Mouse (Mus musculus): ENCODE data around the gene Capn10.
A peak's percentile ranks its signal among the peaks of the same experiment; 100 is the strongest.
"Not testable (repeated sequence)": the region's sequence is repeated elsewhere in the genome, so short reads cannot be mapped to it uniquely, and the experiment has no call there.

Capn10 gene

GRCm38 (mm10) chr1:92919775-92920174, 14.4 kb upstream of the Capn10 start:
- no peak for DNase-seq

DNA sequence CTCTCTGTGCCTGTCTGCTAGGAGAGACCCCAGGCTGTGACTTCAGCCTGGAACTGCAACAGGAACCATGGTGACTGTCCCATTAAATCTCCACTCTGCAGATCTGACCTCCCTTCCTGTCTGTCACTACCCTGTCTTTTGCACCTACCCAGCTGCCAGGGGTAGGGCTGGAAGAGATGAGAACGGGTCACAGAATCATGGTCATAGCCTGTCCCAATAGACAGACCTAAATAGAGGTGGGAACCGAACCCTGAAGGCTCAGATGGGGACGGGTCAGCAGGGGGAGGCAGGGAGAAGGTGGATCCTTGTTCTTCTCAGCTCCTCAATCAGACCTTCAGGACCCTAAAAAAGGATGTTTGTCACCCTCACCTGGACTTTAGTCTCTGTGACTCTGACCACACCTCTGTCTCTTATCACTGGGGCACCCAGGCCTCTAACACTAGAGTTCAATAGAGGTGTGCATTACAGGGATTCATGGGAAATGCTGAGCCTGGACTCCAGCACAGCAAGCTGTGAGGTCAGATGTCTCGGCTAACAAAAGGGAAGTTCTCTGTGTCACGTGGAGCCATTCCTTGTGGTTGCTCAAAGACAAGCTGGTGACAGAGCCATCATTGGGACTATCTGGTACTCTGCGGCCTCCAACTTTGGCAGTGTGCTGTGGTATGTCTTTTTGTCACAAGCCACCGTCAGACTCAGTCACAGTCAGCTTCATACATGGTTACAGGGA, 13.5 kb upstream of the Capn10 start:
- no peak for DNase-seq

DNA sequence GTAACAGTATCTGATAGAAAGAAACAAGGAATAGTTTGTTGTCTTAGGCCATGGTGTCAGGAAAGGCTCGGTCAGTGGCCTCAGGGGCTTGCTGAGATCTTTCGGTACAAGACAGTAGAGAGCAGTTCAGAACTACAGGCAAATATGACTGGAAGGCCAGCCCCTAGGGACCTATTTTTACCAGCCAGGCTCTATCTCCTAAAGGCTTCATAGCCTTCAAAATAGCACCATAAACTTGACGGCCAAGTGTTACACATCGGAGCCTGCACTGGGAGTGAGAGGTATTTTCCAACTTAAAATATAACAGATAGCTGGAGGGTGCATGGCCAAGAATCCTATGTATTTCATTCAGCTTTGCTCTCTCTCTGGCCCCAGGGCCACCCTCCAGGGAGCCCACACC, 12.7 kb upstream of the Capn10 start:
- no peak for DNase-seq

DNA sequence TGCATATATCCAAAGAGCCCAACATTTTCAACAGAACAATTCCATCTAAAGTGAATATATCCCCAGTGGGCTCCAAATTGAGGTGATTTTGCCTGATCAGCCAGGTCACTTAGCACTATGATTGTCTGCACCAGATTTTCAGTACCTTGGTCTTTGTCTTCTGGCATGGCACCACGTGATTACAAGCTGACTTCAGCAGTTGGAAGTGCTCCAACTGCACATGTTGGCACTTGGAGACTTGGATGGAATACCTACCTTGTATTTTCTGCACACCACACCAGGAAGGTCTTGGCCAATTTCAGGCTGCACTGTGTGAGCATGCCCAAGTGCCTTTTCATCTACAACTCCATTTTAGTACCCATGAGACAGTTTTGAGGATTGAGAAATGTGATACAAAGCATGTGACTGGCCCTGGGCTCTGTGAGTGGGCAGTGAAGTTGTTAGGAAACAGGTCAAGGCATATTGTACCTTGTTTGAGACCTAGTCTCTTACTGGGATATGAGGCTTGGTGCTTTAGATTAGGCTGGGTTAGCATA, 3.9 kb upstream of the Capn10 start:
- no peak for DNase-seq

GRCm38 (mm10) chr1:92933611-92934010, 565 bp upstream of the Capn10 start:
- no peak for DNase-seq

DNA sequence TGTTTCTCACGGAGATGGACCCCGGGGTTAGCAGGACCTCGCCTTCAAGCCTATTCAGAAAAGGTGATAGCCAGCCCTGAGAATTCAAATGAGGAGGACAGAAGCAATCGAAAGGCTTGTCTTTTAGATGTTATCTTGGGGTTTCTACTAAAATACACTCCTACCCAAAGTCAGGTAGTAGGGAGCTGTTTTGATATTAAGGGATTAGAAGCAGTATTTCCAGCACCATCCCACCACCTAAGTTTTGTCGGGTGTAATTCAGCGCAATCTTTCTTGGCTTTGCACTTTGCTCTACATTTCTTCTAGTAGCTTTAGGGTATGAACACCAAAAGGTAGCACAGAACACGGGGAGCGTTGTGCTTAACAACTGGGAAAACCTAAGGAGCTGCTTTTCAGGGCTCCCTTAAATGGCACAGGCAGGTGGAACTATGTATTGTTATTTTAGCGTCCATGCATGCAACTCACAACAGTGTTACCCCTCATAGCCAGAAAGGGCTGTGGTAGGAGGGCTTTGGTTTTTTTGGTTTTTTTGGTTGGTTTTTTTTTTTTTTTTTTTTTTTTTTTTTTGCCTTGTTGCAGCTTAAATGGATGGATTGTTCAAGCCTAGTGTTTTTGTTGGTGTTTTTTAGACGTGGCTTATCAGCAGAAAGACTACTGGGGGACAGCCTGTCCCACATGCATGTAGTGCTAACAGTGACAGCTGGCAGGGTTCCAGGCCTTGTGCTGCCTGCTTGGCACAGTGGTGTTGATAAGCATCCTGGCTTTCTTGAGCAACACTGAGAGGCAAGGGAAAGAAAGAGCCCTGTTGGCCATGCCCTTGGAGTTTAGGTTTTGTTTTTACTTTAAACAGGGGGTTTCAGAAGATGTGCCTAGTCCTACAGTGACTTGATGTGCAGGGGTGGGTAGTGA, 1.1 kb downstream of the Capn10 start:
- DNase-seq: no peak

GRCm38 (mm10) chr1:92935977-92936376, 1.8 kb downstream of the Capn10 start:
- no peak for DNase-seq

DNA sequence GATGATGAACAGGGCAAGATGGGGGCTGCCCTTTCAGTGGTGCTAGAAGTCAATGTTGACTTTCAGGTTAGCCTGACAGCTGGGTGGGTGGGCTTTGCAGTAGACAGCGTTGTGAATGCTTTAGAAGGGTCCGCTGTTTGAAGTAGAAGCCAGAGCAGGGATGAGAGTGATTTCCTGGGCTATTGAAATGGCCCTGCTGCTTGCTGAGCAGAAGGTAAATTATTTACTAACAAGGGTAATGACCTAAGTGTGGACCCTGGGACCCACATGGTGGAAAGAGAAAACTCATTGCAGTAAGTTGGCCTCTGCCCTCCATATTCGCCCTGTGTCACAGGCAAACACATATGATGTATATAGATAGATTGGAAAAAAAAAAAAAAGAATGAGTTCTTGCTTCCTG, 2.3 kb downstream of the Capn10 start:
- DNase-seq: no peak

DNA sequence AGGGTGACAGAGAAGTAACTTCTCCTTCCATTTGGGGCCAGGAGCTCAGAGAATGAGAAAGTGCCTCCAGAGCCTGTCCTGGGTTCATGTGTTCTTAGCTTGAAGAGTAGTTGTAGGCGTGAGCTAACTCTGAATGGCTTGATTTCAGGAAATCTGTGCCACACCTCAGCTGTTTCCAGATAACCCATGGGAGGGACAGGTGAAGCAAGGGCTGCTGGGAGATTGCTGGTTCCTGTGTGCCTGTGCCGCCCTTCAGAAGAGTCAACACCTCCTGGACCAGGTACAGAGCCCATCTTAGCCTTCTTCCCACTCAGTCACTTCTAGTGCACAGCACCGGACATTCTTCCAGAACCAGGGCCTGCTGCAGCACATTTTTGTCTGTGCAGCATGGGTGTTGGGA, 3.6 kb downstream of the Capn10 start:
- DNase-seq: no peak

GRCm38 (mm10) chr1:92939746-92940145, 5.6 kb downstream of the Capn10 start:
- DNase-seq: no peak

DNA sequence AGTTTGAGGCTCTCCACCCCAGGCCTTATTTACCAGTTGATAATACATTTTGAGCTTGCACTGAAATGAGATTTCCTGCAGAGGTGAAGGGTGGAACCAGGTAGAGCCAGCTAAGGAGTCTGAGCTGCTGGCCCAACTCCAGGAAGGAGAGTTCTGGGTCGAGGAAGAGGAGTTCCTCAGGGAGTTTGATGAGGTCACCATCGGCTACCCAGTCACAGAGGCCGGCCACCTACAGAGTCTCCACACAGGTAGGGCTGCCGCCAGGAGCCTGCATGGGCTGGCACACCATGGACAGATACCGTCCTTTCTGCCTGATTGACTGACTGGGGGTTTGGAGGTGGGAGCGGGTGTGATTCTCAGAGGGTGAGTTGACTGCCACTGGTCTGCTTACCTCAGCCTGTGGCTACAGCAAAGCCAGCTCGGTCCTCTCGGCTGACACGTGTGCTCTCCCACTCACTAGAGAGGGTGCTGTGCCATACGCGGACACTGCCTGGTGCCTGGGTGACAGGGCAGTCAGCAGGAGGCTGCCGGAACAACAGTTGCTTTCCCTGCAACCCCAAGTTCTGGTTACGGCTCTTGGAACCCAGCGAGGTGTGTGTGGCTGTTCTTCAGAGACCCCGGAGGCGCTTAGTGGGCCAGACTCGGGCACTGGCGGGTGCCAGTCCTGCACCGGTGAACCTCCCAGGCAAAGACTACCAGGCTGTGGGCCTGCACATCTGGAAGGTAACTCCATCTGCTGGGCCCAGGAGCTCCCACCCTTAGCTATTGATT, 9.2 kb downstream of the Capn10 start:
- DNase-seq: peak in 1 of 2 experiments; percentile 1

GRCm38 (mm10) chr1:92947966-92948365, 13.8 kb downstream of the Capn10 start:
- peak in 1 of 2 experiments; percentile 2 for DNase-seq

DNA sequence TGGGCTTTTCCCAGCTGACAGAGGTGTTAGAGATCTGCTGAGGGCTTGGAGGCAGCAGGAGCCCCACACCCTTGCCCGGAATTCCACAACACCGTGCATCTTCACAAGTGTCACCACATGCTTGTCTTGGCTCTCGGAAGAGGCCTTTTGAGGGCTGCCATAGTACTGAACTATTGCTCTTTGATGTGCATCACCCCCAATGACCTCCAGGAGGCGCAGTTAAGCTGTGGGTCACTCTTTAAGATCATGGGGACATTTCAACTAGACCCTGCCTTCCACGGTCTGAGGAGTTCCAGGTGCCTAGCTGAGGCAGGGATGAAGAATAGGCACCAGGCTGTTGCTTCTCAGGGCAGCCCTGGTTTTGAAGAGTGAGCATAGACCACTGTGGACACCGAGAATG, 15.2 kb downstream of the Capn10 start:
- DNase-seq: peak in 1 of 2 experiments; percentile 2

GRCm38 (mm10) chr1:92950607-92951006, 16.4 kb downstream of the Capn10 start, which contains the start of gene Gpr35:
TSS of gene Gpr35 (plus strand) at chr1:92950865.
- no peak for DNase-seq

DNA sequence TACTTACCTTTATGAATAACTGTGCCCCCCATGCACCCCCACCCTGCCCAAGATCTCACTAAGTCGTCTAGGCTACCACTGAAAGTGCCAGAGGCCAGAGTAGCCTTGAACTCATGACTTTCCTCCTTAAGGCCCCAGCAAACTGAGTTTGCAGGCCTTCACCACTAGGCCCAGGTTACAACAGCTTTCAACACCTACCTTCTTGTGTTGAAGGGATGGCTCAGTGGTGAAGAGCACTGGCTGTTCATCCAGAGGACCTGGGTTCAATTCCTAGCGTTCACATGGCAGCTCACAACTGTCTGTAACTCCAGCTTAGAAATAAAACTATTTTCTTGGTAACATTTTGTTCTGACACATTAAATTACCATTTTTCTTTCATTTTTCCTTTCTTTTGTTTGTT, 19.5 kb downstream of the Capn10 start:
- DNase-seq: no peak

DNA sequence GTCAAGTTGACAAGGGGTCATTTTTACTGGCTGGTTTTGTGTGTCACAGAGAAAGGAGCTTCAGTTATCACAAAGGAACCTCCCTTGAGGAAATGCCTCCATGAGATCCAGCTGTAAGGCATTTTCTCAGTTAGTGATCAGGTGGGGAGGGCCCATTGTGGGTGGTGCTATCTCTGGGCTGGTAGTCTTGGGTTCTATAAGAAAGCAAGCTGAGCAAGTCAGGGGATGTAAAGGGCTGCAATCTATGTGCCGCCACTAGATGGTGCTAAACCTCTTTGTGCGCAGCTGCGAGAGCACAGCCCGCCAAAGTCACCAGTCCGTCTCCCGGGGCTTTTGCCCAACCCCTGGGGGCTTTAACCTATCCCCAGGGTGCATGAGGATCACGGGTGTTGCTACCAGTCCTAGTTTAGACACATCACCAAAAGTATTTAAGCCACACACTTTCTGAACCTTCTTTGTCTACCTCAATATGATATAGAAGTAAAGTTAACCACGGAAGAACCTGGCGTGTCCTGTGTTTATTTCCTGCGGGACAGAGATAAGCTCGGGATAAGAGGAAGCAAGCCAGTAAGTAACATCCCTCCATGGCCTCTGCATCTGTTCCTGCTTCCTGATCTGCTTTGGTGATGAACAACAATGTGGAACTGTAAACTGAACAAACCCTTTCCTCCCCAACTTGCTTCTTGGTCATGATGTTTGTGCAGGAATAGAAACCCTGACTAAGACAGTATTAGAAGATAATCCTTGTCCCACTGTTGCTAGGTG, 22.6 kb downstream of the Capn10 start:
- peak; percentile 41 to 44 for DNase-seq

DNA sequence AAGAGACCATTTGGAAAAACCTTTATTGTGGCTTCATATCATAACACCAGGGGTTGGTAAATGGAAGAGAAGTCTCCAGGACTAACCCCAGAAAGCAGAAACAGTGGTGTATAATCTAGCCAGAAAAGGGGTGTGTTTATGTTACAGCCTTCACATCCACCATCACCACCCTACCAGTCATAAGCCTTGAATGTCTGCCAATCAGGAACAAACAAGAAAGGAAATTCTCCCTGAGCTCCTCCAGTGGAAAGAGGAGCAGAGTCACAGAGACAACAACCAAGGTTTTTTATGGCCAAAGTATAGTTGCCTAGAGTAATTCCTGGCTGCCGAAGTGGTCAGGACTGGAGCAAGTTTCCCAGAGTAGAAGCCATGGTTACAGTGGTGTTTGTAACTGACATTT, 24.8 kb downstream of the Capn10 start:
- no peak for DNase-seq

GRCm38 (mm10) chr1:92970791-92971190, 36.6 kb downstream of the Capn10 start:
- DNase-seq: not testable (repeated sequence)

GRCm38 (mm10) chr1:92971879-92972795, 38.0 kb downstream of the Capn10 start:
- DNase-seq: no peak

- no peak for DNase-seq
Measured at GRCm38 (mm10) chr1:92972854-92973253, 38.7 kb downstream of the Capn10 start.

DNA sequence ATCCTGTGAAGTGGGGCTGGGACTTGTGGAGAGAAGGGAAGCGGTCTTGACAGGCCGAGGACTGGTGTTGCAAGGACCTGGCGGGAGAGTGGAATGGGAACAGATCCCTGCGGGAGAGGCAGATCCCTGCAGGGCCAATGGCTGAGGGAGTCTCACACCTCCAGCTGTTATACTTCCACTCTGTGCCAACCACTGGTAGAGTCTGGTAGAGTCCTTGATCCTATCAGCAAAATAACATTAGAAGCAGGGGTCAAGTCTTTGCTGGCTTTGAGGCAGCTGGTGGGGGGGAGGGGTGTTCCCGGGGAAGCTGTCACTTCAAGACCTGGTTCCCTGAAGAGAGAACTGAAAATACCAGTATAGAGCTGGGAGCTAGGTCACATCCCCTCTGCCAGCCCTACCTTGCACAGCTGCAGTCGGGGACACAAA, 42.0 kb downstream of the Capn10 start:
- DNase-seq: no peak

Measured in thymus, adult 18-20 months (tissue).